In genomic region chr2:69777985-69778835, GRCm38 (mm10) we compare ENCODE assay signal across 8 mouse cellular contexts. TPM values are rescaled to one million over a fixed set of nuclear protein-coding genes. Genes with fewer than 3 reads are reported as not detected.
A peak's percentile ranks its signal among the peaks of the same experiment; 100 is the strongest.
DNase-seq lines count a peak whose midpoint lies in the region; ATAC-seq lines count a peak whose summit lies in the region.
"Had no signal": no experiment of that assay in that cellular context is flagged by ENCODE, and none has a peak within 500 bp of the region (broad histone marks: within the 10 kb centered on the region; RNA-seq: fewer than 3 reads in every experiment).

No protein-coding gene starts in this region.

- H3K4me2 ChIP-seq in midbrain, embryonic 13.5 days (replicated peaks): no peak overlapping the region

- peaks cover 11% of the 10 kb centered on the region for H3K36me3 ChIP-seq in megakaryocyte, embryonic 14.5 days (replicated peaks; ENCODE audit: low read length)
- H3K36me3 ChIP-seq in midbrain, embryonic 13.5 days: peaks cover 50% of the 10 kb centered on the region

- no peak overlapping the region for H3K27ac ChIP-seq in midbrain, embryonic 13.5 days
- H3K27ac ChIP-seq: midbrain, embryonic 10.5 days had no signal

- no peak for ATAC-seq in midbrain, embryonic 13.5 days

- H3K4me3 ChIP-seq in megakaryocyte, embryonic 14.5 days (replicated peaks): peak overlapping the region; percentile 59
- no peak overlapping the region for H3K4me3 ChIP-seq in midbrain, embryonic 13.5 days (replicated peaks)
- H3K4me3 ChIP-seq: midbrain, embryonic 10.5 days had no signal

- H3K9ac ChIP-seq in midbrain, embryonic 13.5 days (replicated peaks): no peak overlapping the region

- peaks cover 4% of the 10 kb centered on the region; the same call in 1 of the 2 replicates for H3K9me3 ChIP-seq in megakaryocyte, embryonic 14.5 days
- no peaks in the 10 kb centered on the region for H3K9me3 ChIP-seq in midbrain, embryonic 13.5 days
- H3K9me3 ChIP-seq: midbrain, embryonic 10.5 days had no signal

- 73% methylated on average over 7 of the region's 7 CpGs for WGBS in midbrain, embryonic 13.5 days

- no peaks in the 10 kb centered on the region for H3K27me3 ChIP-seq in megakaryocyte, embryonic 14.5 days (replicated peaks)
- H3K27me3 ChIP-seq in midbrain, embryonic 13.5 days: no peaks in the 10 kb centered on the region

- peaks cover 19% of the 10 kb centered on the region for H3K4me1 ChIP-seq in megakaryocyte, embryonic 14.5 days
- H3K4me1 ChIP-seq in midbrain, embryonic 13.5 days (replicated peaks): no peaks in the 10 kb centered on the region
- H3K4me1 ChIP-seq: midbrain, embryonic 10.5 days had no signal

- peak; percentile 5 for DNase-seq in lung, postnatal 10 days
- DNase-seq in lung, postnatal 36 days: no peak
- peak; percentile 37 for DNase-seq in MEL-GATA-1-ER (ENCODE audit: extremely low read depth, low read depth)
- DNase-seq in thymus, postnatal 25 days: peak; percentile 64
- DNase-seq in adrenal gland, adult 2 months: no peak

RNA-seq across cellular contexts. Expression of gene Ccdc173, which starts 11.2 kb away (rescaled TPM):
- 0.54 TPM in 1 of 2 replicates, not detected in the other for polyA plus RNA-seq in megakaryocyte, embryonic 14.5 days (2012; ENCODE audit: insufficient read depth, low replicate concordance)
- 1 to 10 TPM; 1.3 to 2.0 TPM for total RNA-seq in adrenal gland, adult 2 months (2021)
- polyA plus RNA-seq in adrenal gland, adult 2 months (2012; rRNA removed): not detected in 2 replicates
- polyA plus RNA-seq in midbrain, embryonic 13.5 days (2015; fragmentation: Nextera tagmentation; extraction: Ambion mirVana): 4.2 and 4.8 TPM in 2 replicates

RNA-seq across cellular contexts. Expression of gene Phospho2, which starts 11.2 kb away (rescaled TPM):
- polyA plus RNA-seq in megakaryocyte, embryonic 14.5 days (2012; ENCODE audit: insufficient read depth, low replicate concordance): 5.8 TPM in 1 of 2 replicates, not detected in the other
- total RNA-seq in adrenal gland, adult 2 months (2021): 10 to 100 TPM; 22.9 to 25.3 TPM
- 147 and 150 TPM in 2 replicates for polyA plus RNA-seq in adrenal gland, adult 2 months (2012; rRNA removed)
- 40.8 and 43.6 TPM in 2 replicates for polyA plus RNA-seq in midbrain, embryonic 13.5 days (2015; fragmentation: Nextera tagmentation; extraction: Ambion mirVana)

RNA-seq across cellular contexts. Expression of gene Klhl23, which starts 43.5 kb away (rescaled TPM):
- 0.20 and 3.8 TPM in 2 replicates for polyA plus RNA-seq in megakaryocyte, embryonic 14.5 days (2012; ENCODE audit: insufficient read depth, low replicate concordance)
- 10 to 100 TPM in 1 of 2 experiments, 1 to 10 TPM in 1; 5.3 to 14.1 TPM for total RNA-seq in adrenal gland, adult 2 months (2021)
- polyA plus RNA-seq in adrenal gland, adult 2 months (2012; rRNA removed): 1.3 and 1.7 TPM in 2 replicates
- polyA plus RNA-seq in midbrain, embryonic 13.5 days (2015; fragmentation: Nextera tagmentation; extraction: Ambion mirVana): 59.8 and 60.0 TPM in 2 replicates

RNA-seq across cellular contexts. Expression of gene Ppig, which starts 55.9 kb away (rescaled TPM):
- polyA plus RNA-seq in megakaryocyte, embryonic 14.5 days (2012; ENCODE audit: insufficient read depth, low replicate concordance): 7.5 and 12.7 TPM in 2 replicates
- 10 to 100 TPM; 48.9 to 61.8 TPM for total RNA-seq in adrenal gland, adult 2 months (2021)
- polyA plus RNA-seq in adrenal gland, adult 2 months (2012; rRNA removed): 0.40 and 0.71 TPM in 2 replicates
- 137 and 142 TPM in 2 replicates for polyA plus RNA-seq in midbrain, embryonic 13.5 days (2015; fragmentation: Nextera tagmentation; extraction: Ambion mirVana)

Comparison
In these comparisons a context has a peak if more than half of its experiments do, and no peak if none do; other contexts are left out.
1. DNase-seq: peak in lung, postnatal 10 days (single experiment), MEL-GATA-1-ER (single experiment) and thymus, postnatal 25 days (single experiment); none in lung, postnatal 36 days (single experiment) and adrenal gland, adult 2 months (single experiment).
2. RNA of gene Klhl23, which starts 43.5 kb away (polyA plus RNA-seq): 59.8 to 60.0 TPM in midbrain, embryonic 13.5 days; 1.3 to 1.7 TPM in adrenal gland, adult 2 months and 0.20 to 3.8 TPM in megakaryocyte, embryonic 14.5 days; every median in the first group is over 10 times any median in the second.